Mouse (Mus musculus): ENCODE measurements at regions not wholly inside any gene's neighbourhood (a gene's known extent, or its start where the extent isn't known, plus 50 kb on each side); places are given as distances from the start of the nearest gene placed in this dataset.
A peak's percentile ranks its signal among the peaks of the same experiment; 100 is the strongest.

- peak; percentile 15 for DNase-seq
These were observed 101.8 kb downstream of the Kctd12 start for GRCm38 (mm10) chr14:102880658-102881083.

- no peak for DNase-seq
These were observed 103.9 kb downstream of the Kctd12 start for GRCm38 (mm10) chr14:102878572-102878971.

- DNase-seq, result no peak
These were observed 114.3 kb downstream of the Kctd12 start for GRCm38 (mm10) chr14:102868160-102868559.

DNA sequence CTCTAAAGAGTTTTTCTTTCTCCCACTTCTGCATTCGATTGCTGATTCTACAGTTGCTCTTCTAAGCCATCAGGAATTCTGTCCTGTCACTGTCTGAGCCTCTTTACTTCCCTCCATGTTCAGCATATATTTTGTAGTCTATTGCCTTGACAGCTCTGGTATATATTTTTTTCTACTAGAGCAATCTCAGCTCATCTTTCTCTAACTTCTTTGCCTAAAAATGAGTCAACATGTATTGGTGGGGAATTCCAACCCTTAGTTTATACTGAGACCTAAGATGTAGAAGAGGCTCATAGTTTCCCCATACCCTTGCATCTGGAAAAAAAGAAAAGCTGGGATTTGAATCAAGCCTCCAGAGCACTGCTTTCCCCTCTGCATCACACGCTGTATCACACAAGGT is 114.7 kb downstream of the Kctd12 start:
- no peak for DNase-seq

- no peak for DNase-seq
These were observed 115.9 kb downstream of the Kctd12 start for GRCm38 (mm10) chr14:102866511-102866910.

GRCm38 (mm10) chr14:102861694-102862093 is 120.7 kb downstream of the Kctd12 start:
- no peak for DNase-seq

GRCm38 (mm10) chr14:102859361-102859871 is 123.0 kb downstream of the Kctd12 start:
- no peak for DNase-seq

GRCm38 (mm10) chr14:102855264-102855840 is 127.1 kb downstream of the Kctd12 start:
- peak; percentile 44 for DNase-seq

- no peak for DNase-seq
These were observed 138.7 kb downstream of the Kctd12 start for GRCm38 (mm10) chr14:102843700-102844099.

DNA sequence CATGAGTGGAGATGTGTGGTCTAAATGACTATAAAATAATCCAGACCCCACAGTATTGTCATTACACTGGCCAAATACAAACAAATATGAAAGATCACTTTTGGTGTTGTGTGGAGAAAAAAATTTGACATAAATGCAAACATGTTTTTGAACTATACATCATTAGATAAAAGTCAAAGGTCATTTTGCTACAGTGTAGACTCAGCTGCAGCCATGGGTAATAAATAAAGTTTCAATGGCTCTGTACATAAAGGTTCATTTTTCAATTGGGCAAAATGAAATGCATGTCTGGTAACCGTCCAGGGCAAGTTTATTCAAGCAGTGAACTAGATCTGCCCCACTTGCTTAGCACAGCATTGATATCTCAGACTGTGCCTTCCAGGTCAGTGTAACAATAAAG is 144.8 kb downstream of the Kctd12 start:
- no peak for DNase-seq

GRCm38 (mm10) chr14:102835118-102835769 is 147.2 kb downstream of the Kctd12 start:
- DNase-seq, result no peak

DNA sequence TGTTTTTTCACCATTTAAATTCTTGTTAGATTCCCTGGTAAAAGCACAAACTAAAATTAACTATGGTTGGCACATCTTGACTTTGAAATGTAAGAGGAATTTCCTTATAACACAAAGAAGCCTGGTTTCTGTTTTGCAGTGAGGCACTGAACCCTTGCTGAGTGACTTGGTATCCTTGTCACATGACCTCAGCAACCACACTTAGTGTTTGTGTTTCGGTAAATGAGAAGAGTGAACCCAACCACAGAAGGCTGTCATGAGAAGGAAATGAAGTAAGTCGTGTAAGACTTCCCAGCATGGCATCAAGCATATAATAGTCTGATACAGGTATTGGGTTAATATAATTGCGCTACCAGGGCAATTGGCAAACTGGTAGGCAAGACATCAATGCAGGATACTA is 154.0 kb downstream of the Kctd12 start:
- DNase-seq, result no peak

- no peak for DNase-seq
These were observed 154.6 kb downstream of the Kctd12 start for GRCm38 (mm10) chr14:102827756-102828384.

DNA sequence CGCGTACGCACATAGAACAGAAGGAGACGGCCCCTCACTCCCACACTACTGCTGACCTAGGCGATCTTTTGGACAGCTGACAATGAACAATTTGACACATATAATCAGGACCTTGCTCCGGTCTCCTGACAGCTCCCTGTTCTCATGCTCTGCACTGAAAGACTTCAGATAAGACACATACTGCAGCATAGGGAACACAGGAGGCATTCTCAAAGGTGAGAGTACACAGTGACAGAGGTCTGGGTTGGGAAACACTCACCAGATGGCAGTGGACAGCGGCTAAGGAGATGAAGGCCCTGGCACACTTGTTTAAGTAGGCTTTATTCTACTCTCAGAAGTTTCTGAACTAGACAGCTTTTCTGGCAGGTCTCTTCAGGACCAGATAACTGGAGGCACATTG is 156.9 kb downstream of the Kctd12 start:
- DNase-seq, result no peak

GRCm38 (mm10) chr14:102820663-102821062 is 161.8 kb downstream of the Kctd12 start:
- DNase-seq, result no peak

DNA sequence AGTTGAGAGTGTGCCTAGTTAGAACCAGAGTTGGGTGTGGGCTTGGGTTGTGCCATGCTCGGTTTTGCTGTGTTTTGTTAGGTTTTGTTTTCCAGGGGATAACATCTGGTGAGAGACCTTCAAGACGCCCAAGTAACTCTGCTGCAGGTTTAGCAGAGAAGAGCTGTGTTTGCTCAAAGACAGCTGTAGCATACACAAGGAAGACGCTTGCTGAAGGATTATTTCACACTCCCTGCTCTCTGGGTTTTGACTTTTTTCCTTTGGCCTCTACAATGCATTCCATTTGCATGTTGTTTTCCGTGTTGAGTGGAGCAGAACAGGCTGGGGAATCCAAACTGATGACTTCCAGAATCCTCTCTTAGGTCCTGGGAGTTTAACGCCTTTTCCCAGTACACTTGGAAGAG is 170.8 kb downstream of the Kctd12 start:
- peak; percentile 14 for DNase-seq

DNA sequence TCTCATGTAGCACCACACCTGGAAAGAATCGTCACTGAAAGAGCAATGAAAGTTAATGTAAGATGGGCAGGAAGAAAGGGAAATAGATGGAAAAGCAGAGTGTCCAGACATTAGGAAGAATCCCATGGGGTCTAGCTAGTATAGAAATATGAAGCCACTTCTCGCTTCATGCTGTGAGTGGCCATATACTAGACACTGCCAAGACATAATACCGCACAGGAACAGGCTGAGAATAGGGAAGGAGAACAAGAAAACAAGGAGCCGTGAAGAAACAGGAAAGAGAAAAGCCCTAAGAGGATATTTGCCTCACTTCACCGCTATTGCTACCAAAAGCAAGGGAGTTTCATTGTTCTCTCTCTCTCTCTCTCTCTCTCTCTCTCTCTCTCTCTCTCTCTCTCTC is 171.4 kb downstream of the Kctd12 start:
- no peak for DNase-seq

- DNase-seq, result peak; percentile 73
These were observed 172.1 kb downstream of the Kctd12 start for GRCm38 (mm10) chr14:102810121-102810921.

- peak; percentile 65 for DNase-seq
These were observed 176.2 kb downstream of the Kctd12 start for GRCm38 (mm10) chr14:102805936-102806923.

DNA sequence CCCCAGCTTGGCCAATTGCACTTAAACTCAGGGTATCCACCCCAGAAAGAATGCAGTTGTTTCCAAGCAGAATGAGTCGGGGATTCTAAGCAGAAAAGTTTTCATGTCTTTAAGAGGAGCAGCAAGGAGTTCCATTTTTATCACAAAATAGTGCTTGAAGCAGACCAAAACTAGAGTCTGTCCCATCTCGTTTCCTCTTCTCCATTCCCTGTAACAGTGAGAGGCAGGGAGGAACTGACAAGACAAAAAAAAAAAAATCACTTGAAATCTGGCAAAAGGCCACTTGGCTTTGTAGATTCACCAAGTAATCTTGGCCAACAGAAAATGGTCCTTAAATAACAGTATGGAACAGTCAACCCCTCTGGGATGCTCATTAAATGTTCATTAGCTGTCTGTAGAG is 186.8 kb downstream of the Kctd12 start:
- DNase-seq, result no peak

- DNase-seq, result no peak
These were observed 187.5 kb downstream of the Kctd12 start for GRCm38 (mm10) chr14:102794898-102795297.

DNA sequence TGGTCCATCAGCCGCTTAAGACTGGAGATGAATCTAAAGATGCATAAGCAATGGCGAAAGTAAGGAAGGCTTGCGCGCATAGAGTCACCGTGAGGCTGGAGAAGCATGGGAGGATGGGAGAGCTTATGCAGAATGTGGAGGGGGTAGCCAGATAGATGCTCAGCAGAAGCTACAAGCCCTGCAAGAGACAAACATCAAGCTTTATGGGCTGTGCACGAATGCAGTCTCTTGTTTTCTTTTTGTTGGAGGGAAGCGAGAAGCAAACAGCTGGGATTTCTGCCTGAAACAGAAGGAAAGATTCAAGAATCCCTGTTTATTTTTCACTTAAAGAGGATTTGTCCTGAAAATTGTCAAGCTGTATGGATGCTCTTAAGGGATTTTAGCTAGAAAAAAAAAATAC is 188.7 kb downstream of the Kctd12 start:
- no peak for DNase-seq

All from kidney, postnatal 14 days (tissue).